Mouse (Mus musculus) frontal cortex, postnatal 10 days (tissue): Measurements from ENCODE around the gene Fam155a.
A peak's percentile ranks its signal among the peaks of the same experiment; 100 is the strongest.

Experiments used
- DNase-seq, 2 experiments: peaks; one replicate each; pipeline ENCODE4 v3.0.0; 2022; ENCODE audit warnings: low spot score in 2 of 2, mixed read lengths in 1 of 2

Gene Fam155a

GRCm38 (mm10) chr8:9180686-9181315, 590.2 kb downstream of the Fam155a start:
- no peak for DNase-seq

GRCm38 (mm10) chr8:9176974-9177373, 594.0 kb downstream of the Fam155a start:
- no peak for DNase-seq

DNA sequence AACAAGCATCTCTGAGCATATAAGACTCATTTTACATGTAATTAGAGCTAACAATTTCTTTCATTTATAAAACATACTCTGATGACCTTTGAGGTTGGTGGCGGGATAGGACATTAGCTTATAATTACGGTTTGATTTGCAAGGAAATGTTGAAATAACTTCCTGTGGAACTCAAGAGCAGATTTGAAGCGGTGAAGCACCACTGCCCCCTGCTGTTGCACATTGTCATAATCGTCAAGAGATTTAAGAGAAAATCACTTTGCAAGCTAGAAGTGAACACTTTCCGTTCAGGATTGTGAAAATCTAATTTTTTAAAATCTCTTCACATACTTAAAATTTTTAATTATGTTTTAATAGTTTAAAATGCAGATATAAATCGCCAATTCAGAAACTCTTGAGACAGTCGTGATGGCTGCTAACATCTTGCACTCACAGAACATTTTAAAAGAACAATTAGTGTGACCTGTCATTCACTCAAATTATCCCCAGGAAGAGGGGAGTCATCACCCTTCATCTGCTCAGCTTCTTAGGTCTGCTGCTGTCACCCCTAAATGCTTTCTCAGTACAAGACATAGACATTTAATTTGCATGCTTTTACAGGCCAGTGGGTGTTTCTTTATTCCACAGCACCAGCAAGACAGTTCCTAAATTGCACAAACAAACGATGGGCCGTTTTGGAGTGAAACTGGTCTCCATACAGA, 595.9 kb downstream of the Fam155a start:
- DNase-seq = peak in 1 of 2 experiments; percentile 61

DNA sequence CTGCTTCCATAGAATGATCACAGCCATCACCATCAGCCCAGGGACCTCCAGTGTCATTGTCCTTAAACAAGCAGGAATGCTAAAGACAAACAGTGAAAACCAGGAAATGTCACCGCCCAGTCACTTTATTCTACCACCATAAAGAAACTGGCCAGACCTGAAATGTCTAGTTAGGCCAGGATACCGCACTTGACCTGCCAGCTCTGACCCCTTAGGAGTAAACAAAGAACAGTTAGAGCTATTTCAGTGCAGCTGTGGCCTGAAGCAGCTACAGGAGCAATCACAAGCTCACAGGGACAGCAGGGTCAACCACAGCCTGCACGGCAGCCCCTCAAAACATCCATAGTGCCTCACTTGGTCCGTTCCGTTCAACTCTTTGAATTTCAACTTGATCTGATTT, 599.1 kb downstream of the Fam155a start:
- no peak for DNase-seq

DNA sequence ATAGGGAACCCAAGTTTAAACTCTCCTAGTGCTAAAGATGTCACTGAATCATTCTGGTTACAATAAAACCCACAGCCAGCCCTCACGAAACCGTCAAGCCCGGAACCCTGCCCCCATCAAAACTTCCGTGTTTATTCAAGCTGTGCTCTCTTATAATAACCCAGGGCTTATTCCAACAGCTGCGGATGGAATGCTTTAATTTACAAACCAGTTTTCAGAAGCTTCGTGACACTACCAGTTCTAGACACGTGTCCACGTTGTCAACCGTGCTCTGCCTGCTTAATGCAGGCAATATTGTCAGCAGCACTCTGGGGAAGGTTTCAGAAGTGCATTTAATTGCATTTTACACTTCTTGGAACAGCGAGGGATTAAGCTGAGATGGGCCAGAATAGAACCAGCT, 603.0 kb downstream of the Fam155a start:
- no peak for DNase-seq

DNA sequence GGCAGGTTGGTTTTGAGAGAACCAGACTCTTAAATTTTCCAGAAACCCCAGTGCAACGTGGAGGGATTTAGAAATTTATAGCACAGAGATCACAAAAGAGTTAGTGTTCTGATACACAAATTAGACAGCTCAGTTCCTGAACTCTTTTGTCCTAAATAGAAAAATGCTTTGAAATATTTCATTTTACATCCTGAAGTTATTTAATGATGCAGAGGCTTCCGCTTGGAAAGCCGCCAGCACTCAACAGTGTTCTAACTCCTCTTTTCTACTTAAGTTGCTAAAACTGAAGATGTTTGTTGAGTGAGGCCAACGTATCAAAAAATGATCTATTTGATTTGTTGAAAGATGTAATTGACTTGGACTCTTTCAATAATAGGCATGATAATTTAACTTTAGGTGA, 609.4 kb downstream of the Fam155a start:
- DNase-seq = no peak

DNA sequence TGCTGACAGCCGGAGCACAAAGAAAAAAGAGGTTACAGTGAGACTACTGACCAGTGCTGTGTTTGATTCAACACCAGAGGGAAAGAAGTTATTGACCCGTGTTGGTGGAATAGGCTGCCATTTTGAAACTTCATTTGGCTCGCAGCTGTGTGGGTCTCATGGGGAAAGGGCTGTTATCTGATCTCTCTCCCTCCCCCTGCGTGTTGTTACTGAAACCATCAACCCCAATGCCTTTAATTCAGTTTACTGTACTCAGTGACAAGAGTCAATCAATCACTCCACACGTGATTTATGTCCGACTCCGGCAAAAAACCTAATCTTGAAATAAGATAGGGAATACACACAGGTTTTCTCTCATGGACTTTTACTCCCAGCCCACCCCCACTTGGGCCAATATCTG, 611.6 kb downstream of the Fam155a start:
- no peak for DNase-seq

DNA sequence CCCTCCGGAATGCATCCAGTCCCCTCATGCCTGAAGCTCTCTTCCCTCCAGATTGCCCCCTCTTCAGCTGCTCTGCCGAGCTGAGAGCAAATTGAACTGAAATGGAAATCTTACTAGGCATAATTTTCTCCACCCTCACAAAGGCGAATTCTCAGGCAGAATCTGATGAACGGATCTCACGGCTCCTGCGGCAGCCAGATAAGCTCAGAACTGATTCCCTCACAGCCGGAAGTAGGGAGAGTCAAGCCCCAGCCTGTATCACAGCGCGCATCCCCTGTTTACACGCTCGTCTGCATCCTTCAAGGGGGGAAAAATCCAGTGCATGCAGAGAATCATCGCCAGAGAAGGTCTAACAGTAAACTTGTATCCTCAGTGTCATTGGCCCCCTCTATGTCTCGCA, 612.3 kb downstream of the Fam155a start:
- no peak for DNase-seq

- DNase-seq = no peak
Observed at GRCm38 (mm10) chr8:9157141-9157781, 613.7 kb downstream of the Fam155a start.
